Comparison of ENCODE assay signal across 24 mouse cellular contexts in genomic region chr2:106655271-106655670, GRCm38 (mm10). TPM values are rescaled to one million over a fixed set of nuclear protein-coding genes. Genes with fewer than 3 reads are reported as not detected.
A peak's percentile ranks its signal among the peaks of the same experiment; 100 is the strongest.
DNase-seq lines count a peak whose midpoint lies in the region; ATAC-seq lines count a peak whose summit lies in the region.
"Had no signal": no experiment of that assay in that cellular context is flagged by ENCODE, and none has a peak within 500 bp of the region (broad histone marks: within the 10 kb centered on the region; RNA-seq: fewer than 3 reads in every experiment).

No protein-coding gene starts in this region.

- ATAC-seq in heart, embryonic 11.5 days (replicated peaks; ENCODE audit: insufficient number of reproducible peaks, low FRiP score, low TSS enrichment), result no peak
- ATAC-seq in limb, embryonic 12.5 days (ENCODE audit: insufficient number of reproducible peaks, insufficient read depth, low FRiP score, low TSS enrichment, low read depth), result peak; percentile 52; the same call in 1 of the 2 replicates
- ATAC-seq in granulocyte monocyte progenitor cell, adult 5-6 weeks (replicated peaks; ENCODE audit: poor library complexity, severe bottlenecking), result no peak
- ATAC-seq: CD4-positive, CD25-positive, alpha-beta regulatory T cell, adult 4 months; forebrain, embryonic 15.5 days; hindbrain, embryonic 16.5 days; intestine, embryonic 15.5 days had no signal

- peaks cover 16% of the 10 kb centered on the region for H3K4me1 ChIP-seq in heart, embryonic 11.5 days (ENCODE audit: control insufficient read depth, insufficient read depth, low read length)
- peaks cover 54% of the 10 kb centered on the region for H3K4me1 ChIP-seq in limb, embryonic 10.5 days
- H3K4me1 ChIP-seq in limb, embryonic 12.5 days (replicated peaks), result peaks cover 43% of the 10 kb centered on the region
- H3K4me1 ChIP-seq: intestine, embryonic 15.5 days had no signal

- no peak overlapping the region for H3K4me3 ChIP-seq in heart, embryonic 11.5 days (ENCODE audit: low read depth, low read length)
- no peak overlapping the region for H3K4me3 ChIP-seq in limb, embryonic 10.5 days
- H3K4me3 ChIP-seq in limb, embryonic 12.5 days (replicated peaks), result no peak overlapping the region
- H3K4me3 ChIP-seq: embryonic facial prominence, embryonic 12.5 days; erythroblast, embryonic 14.5 days; forebrain, embryonic 12.5 days; forebrain, embryonic 15.5 days; hindbrain, embryonic 10.5 days; hindbrain, embryonic 13.5 days; intestine, embryonic 15.5 days had no signal

- H3K36me3 ChIP-seq in heart, embryonic 11.5 days (ENCODE audit: control insufficient read depth, insufficient read depth, low read length), result no peaks in the 10 kb centered on the region
- H3K36me3 ChIP-seq in limb, embryonic 10.5 days, result no peaks in the 10 kb centered on the region
- no peaks in the 10 kb centered on the region for H3K36me3 ChIP-seq in limb, embryonic 12.5 days
- H3K36me3 ChIP-seq: embryonic facial prominence, embryonic 12.5 days; forebrain, embryonic 12.5 days; forebrain, embryonic 15.5 days; hindbrain, embryonic 10.5 days; hindbrain, embryonic 13.5 days; intestine, embryonic 15.5 days had no signal

- DNase-seq in heart, adult 9 months (ENCODE audit: low spot score in 2 of 2), result no peak
- no peak for DNase-seq in limb, embryonic 10.5 days (ENCODE audit: low spot score)
- no peak for DNase-seq in embryo, embryonic 10.5 days (ENCODE audit: low spot score)
- DNase-seq: adrenal gland, adult 2 months; adrenal gland, postnatal 25 days; cerebellum, adult 11-12 months; cerebellum, adult 8-10 months; cerebellum, postnatal 10 days; cerebellum, postnatal 36 days; gastrocnemius, postnatal 10 days; gastrocnemius, postnatal 36 days had no signal

- no peak overlapping the region for H3K9ac ChIP-seq in heart, embryonic 11.5 days (ENCODE audit: low read depth, low read length)
- H3K9ac ChIP-seq in limb, embryonic 12.5 days (replicated peaks), result no peak overlapping the region
- H3K9ac ChIP-seq: embryonic facial prominence, embryonic 12.5 days; forebrain, embryonic 12.5 days; forebrain, embryonic 15.5 days; hindbrain, embryonic 13.5 days; intestine, embryonic 15.5 days had no signal

- H3K27me3 ChIP-seq in heart, embryonic 11.5 days (ENCODE audit: control insufficient read depth, insufficient read depth, low read length), result no peaks in the 10 kb centered on the region
- H3K27me3 ChIP-seq in limb, embryonic 10.5 days (ENCODE audit: low read depth, poor library complexity, severe bottlenecking), result 0 out of 2 replicates have a peak, but pooled peaks cover 5% of the 10 kb centered on the region
- no peaks in the 10 kb centered on the region for H3K27me3 ChIP-seq in limb, embryonic 12.5 days
- H3K27me3 ChIP-seq: embryonic facial prominence, embryonic 12.5 days; forebrain, embryonic 15.5 days; intestine, embryonic 15.5 days had no signal

- 76% methylated on average over 4 of the region's 4 CpGs for WGBS in heart, embryonic 11.5 days (ENCODE audit: insufficient replicate concordance)
- 69% methylated on average over 4 of the region's 4 CpGs for WGBS in limb, embryonic 10.5 days
- WGBS in limb, embryonic 12.5 days, result 30% methylated on average over 4 of the region's 4 CpGs

- H3K27ac ChIP-seq in heart, embryonic 11.5 days (ENCODE audit: low read depth, low read length), result 0 out of 2 replicates have a peak overlapping the region, but pooled peaks have one; percentile 1
- H3K27ac ChIP-seq in limb, embryonic 10.5 days, result peak overlapping the region; percentile 37; the same call in 1 of the 2 replicates
- H3K27ac ChIP-seq in limb, embryonic 12.5 days, result no peak overlapping the region
- H3K27ac ChIP-seq: embryonic facial prominence, embryonic 12.5 days; forebrain, embryonic 12.5 days; forebrain, embryonic 15.5 days; hindbrain, embryonic 10.5 days; hindbrain, embryonic 13.5 days; intestine, embryonic 15.5 days had no signal

- no peak overlapping the region for H3K4me2 ChIP-seq in heart, embryonic 11.5 days
- no peak overlapping the region for H3K4me2 ChIP-seq in limb, embryonic 12.5 days
- H3K4me2 ChIP-seq: embryonic facial prominence, embryonic 12.5 days; forebrain, embryonic 12.5 days; forebrain, embryonic 15.5 days; hindbrain, embryonic 13.5 days; intestine, embryonic 15.5 days had no signal

- no peaks in the 10 kb centered on the region for H3K9me3 ChIP-seq in heart, embryonic 11.5 days (replicated peaks; ENCODE audit: control insufficient read depth, low read length)
- H3K9me3 ChIP-seq in limb, embryonic 10.5 days (replicated peaks), result no peaks in the 10 kb centered on the region
- H3K9me3 ChIP-seq in limb, embryonic 12.5 days, result no peaks in the 10 kb centered on the region
- H3K9me3 ChIP-seq: embryonic facial prominence, embryonic 12.5 days; forebrain, embryonic 12.5 days; forebrain, embryonic 15.5 days; hindbrain, embryonic 10.5 days; hindbrain, embryonic 13.5 days; intestine, embryonic 15.5 days had no signal

RNA-seq across cellular contexts. Expression of gene Mpped2, which starts 37.8 kb away (rescaled TPM):
- 124 and 126 TPM in 2 replicates for polyA plus RNA-seq in heart, embryonic 11.5 days (2014; fragmentation: Nextera tagmentation; extraction: Ambion mirVana)
- 64.3 and 106 TPM in 2 replicates for polyA plus RNA-seq in limb, embryonic 10.5 days (2016; fragmentation: Nextera tagmentation; extraction: Ambion mirVana)
- 121 and 134 TPM in 2 replicates for polyA plus RNA-seq in limb, embryonic 12.5 days (2016; fragmentation: Nextera tagmentation; extraction: Ambion mirVana)
- total RNA-seq in granulocyte monocyte progenitor cell, adult 5-6 weeks (2014; fragmentation: Nextera tagmentation), result 0.62 TPM in 1 of 2 replicates, not detected in the other
- not detected in 2 replicates for total RNA-seq in granulocyte monocyte progenitor cell, adult 5-6 weeks (2017)
- polyA plus RNA-seq: C2C12; CD4-positive, CD25-positive, alpha-beta regulatory T cell, adult 4 months; erythroblast, embryonic 14.5 days had no signal
